Mouse (Mus musculus) inflammation-experienced regulatory T-cells, adult 6 months (primary cell): ENCODE measurements around the gene Ptcd2. TPM values are rescaled to one million over a fixed set of nuclear protein-coding genes. Genes with fewer than 3 reads are reported as not detected.
"Not testable (repeated sequence)": the region's sequence is repeated elsewhere in the genome, so short reads cannot be mapped to it uniquely, and the experiment has no call there.

ENCODE experiments used
- ATAC-seq: one replicate; pipeline ENCODE4 v1.8.0; 2017
- polyA plus RNA-seq, 3 experiments: library from polyadenylated mRNA; unstranded; fragments of 100-300 nt; shearing (Covaris generic); gene quantifications; one replicate each; pipeline ENCODE4 v1.2.1; 2017

Ptcd2 gene
- polyA plus RNA-seq, 3 experiments from 2014 or later, result 52.3 to 62.0 (median 56.7) TPM

- ATAC-seq, result no peak
These were observed 10.6 kb upstream of the Ptcd2 start for GRCm38 (mm10) chr13:99355072-99355471.

DNA sequence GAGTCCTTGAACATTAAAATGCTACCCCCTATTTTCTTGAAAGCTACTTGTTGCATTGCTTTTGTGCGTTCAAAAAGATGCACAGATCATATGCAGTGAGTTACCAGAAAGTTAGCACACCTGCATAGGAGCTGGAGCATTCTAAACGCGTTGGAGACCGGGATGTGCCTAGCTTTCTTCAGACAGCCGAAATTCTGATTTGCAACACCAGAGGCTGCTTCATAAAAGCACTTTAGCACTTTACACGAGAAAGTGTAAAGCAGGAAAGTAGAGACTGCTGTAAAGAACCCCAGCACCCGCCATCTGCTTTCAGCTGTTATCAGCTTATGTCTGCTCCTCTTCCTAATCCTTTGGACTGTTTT is 9.0 kb upstream of the Ptcd2 start:
- ATAC-seq, result no peak

- peak; percentile 100 for ATAC-seq
These were observed 8.4 kb upstream of the Ptcd2 start for GRCm38 (mm10) chr13:99352758-99353489.

GRCm38 (mm10) chr13:99351596-99351995 is 7.1 kb upstream of the Ptcd2 start:
- ATAC-seq, result no peak

GRCm38 (mm10) chr13:99351186-99351585 is 6.7 kb upstream of the Ptcd2 start:
- ATAC-seq, result no peak

GRCm38 (mm10) chr13:99350009-99350408 is 5.5 kb upstream of the Ptcd2 start:
- no peak for ATAC-seq

GRCm38 (mm10) chr13:99343876-99344598 is 468 bp downstream of the Ptcd2 start:
- ATAC-seq, result peak; percentile 58

GRCm38 (mm10) chr13:99341504-99341903 is 3.0 kb downstream of the Ptcd2 start:
- ATAC-seq, result no peak

DNA sequence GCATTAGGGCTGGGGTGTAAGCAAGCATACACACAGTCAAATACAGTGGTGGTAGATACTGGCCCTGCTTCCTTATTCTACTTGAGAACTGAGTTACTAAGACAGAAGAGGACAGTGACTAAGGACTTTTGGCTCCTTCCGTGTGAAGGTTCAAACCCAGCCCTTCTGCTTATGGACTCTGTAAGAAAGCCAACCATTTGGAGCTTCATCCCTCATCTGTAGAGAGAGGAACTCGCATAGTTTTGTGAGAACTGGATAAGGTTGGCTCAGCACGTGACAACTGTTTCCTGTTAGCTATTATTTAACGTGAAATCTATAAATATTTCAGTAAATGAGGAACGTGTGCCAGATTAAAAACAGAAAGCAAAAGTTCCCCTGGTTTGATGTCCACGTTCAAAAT is 7.0 kb downstream of the Ptcd2 start:
- ATAC-seq, result no peak

- ATAC-seq, result no peak
These were observed 13.2 kb downstream of the Ptcd2 start for GRCm38 (mm10) chr13:99331255-99331654.

- ATAC-seq, result not testable (repeated sequence)
These were observed 20.2 kb downstream of the Ptcd2 start for GRCm38 (mm10) chr13:99324337-99324685.

DNA sequence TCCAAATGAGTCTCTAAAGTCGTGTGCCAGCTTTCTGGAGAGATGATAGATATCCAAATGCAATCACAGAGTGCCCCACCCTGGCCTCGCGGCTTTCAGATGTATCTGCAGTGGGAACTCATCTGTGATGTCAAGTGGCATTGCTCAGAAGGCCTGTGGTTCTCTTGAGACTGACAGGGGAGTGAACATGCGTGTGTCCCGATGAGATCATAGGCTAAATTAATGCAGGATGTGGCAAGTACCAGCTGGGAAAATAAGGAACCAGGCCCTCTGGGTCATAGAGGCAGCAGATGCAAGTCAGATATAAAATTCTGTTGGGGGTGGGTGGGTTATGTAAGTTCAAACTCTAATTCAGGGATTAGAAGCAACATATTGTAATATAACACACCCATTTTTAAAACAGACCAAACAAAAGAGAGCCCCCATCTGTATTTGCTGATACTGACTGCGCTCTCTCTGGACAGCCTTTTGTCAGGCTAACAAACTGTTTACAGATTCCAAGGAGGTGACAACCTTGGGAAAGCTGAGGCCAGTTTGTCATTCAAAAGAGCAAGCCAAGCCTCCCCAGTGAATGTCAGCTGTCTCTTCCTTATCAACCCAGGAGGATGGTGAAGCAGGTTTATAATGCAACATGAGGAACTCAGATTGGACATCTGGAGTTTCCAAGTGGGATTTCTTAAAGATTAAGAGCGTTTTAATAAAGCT is 20.7 kb downstream of the Ptcd2 start:
- no peak for ATAC-seq

- not testable (repeated sequence) for ATAC-seq
These were observed 21.6 kb downstream of the Ptcd2 start for GRCm38 (mm10) chr13:99322915-99323314.

GRCm38 (mm10) chr13:99320453-99320852 is 24.1 kb downstream of the Ptcd2 start:
- no peak for ATAC-seq

- no peak for ATAC-seq
These were observed 27.4 kb downstream of the Ptcd2 start for GRCm38 (mm10) chr13:99317058-99317457.

DNA sequence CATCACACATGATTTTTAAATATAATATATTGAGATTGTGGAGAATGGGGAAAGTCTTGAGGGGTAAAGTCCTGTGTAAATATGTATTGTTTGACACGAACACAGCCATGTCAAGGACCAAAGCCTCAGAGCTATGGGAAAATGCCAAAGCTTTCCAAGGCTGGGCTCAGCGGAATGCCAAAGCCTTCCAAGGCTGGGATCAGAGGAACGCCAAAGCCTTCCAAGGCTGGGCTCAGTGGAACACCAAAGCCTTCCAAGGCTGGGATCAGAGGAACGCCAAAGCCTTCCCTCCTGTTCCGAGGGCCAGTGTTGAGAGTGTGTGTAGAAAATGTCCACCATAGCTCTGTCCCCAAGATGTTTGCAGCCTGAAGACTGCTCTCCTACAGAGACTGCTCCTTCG is 28.1 kb downstream of the Ptcd2 start:
- no peak for ATAC-seq

- no peak for ATAC-seq
These were observed 29.8 kb downstream of the Ptcd2 start for GRCm38 (mm10) chr13:99314657-99315181.

DNA sequence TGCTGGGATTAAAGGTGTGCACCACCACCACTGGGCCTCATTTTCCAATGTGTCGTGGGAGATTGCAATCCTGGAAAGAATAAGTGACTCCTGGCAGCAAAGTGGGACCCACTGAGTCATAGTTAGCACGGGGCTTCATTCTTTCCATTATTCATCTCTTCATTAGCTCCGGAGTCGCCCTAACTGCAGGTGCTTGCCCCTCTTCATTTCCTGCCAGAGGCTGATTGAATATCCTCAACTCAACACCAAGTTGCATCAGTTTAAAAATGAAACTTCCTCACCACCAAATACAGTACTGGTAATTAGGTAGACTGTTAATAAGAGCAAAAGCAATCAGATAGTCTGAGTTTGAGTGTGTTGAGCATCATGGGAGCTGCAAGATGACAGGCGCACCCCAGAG is 30.4 kb downstream of the Ptcd2 start:
- ATAC-seq, result no peak

DNA sequence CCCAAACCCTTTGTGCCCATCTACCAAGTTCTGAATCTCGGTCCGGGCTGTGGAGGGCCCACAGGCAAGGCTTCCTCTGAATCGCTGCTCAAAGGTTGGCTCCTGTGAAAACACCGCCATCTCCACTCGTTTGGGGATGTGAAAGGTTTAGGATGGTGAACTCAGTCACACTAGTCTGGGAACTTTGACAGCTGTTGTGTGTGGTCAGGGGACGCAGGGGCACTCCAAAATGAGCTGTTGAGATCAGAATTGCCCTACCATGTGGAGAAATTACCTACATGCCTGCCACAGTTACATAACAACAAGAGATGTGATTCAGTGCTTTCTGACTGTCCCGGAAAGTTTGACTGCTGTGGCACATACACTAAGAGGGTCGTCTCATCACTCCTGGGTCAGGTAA is 36.1 kb downstream of the Ptcd2 start:
- no peak for ATAC-seq

GRCm38 (mm10) chr13:99307930-99308359 is 36.6 kb downstream of the Ptcd2 start:
- ATAC-seq, result no peak

- ATAC-seq, result no peak
These were observed 38.3 kb downstream of the Ptcd2 start for GRCm38 (mm10) chr13:99306164-99306563.

GRCm38 (mm10) chr13:99305186-99305585 is 39.3 kb downstream of the Ptcd2 start:
- no peak for ATAC-seq

DNA sequence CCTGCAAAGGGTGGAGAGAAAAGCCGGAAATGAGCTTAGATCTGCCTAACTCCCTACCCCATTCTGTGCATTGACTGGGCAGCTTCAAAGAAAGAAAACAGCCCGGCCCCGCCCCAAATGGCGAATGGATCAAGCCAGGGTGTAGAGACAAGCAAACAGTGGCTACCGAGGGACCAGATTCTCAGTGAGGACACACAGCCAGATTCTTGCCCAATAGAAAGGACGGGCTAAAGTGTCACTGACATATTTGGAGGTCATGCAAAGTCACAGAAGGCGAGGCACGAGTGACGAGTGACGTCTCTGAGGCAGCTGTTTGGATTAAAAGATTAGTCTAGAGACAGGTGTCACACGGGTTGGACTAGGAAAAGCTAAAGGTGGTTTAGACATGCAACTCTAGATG is 40.1 kb downstream of the Ptcd2 start:
- no peak for ATAC-seq
